Mouse (Mus musculus): ENCODE measurements around the gene Rab40c. TPM values are rescaled to one million over a fixed set of nuclear protein-coding genes. Genes with fewer than 3 reads are reported as not detected.

Rab40c gene
- polyA plus RNA-seq, 1 experiment from 2014 or later: 43.4 TPM

DNA sequence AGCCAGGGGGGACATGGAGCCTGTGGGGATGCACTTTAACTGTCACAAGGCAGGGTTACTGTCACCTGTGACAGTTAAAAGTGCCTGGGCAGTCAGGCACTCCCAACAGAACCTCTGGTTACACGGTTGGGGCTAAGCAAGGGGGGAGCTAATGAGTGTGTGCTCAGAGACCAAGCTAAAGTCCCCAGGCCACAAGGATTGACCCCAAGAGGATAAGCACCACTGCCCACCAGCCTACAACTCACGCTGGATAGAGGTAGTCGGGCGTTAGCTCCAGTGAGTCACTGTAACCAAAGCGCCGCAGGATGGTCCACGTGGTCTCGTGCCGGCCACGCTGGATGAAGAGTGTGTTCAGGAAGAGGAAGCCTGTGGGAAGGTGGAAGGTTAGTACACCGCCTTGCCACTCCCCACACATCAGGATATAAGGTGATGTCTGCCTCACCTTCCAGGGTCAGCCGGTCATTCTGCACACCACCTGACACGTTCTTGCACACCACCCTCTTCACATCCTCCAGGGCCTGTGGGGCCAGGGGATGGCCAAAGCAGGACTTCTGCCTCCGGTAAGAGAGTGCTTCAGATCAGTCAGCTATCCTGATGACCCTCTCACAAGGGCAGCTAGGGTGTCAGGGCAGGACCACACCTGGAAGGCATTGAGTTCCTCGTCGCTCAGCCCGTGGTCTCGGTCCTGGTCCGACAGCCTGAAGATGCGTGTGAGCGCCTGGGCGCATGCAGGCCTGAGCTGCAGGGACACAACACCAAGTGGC is 78.2 kb downstream of the Rab40c start, which contains the start of gene Gm20683:
Gene Gm20683 (minus strand): TSS at position 647 of the 764 bp plus-strand sequence.
- WGBS: 93% methylated on average over 22 of the region's 22 CpGs
- no peak for DNase-seq (ENCODE audit: low spot score)
- Histone ChIP-seq H3K27me3 (ENCODE audit: insufficient read depth, poor library complexity, severe bottlenecking) (no peaks in the 10 kb centered on the region), H3K27ac (no peak within 1 kb of the TSS), H3K9me3 (no peaks in the 10 kb centered on the region), H3K4me1 (replicated peaks) (peaks cover 62% of the 10 kb centered on the region), H3K36me3 (peaks cover 71% of the 10 kb centered on the region), H3K4me3 (peak within 1 kb of the TSS; percentile 9; the same call in 1 of the 2 replicates)

DNA sequence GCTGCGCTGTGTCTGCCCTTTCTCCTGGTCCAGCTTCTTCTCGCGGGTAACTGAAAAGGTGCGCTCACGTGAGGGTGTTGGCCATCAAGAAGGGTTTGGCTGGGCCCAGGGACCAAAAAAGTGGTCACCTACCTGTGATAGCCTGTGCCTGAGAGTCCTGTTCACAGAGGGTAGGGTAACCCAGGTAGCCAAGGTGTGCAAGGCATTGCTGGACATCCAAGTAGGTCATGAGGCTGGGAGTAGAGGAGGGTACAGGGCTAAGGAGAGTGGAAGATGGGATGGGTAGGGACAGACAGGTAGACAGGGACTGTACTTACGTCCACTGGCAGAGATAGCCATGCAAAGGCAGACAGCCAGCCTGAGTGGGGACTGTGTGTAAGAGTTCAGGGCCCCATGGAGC is 79.0 kb downstream of the Rab40c start:
- DNase-seq (ENCODE audit: low spot score): no peak
- Histone ChIP-seq H3K9me3 (no peaks in the 10 kb centered on the region), H3K27me3 (ENCODE audit: insufficient read depth, poor library complexity, severe bottlenecking) (no peaks in the 10 kb centered on the region), H3K36me3 (peaks cover 71% of the 10 kb centered on the region), H3K4me3 (no peak overlapping the region), H3K4me1 (replicated peaks) (peaks cover 70% of the 10 kb centered on the region), H3K27ac (no peak overlapping the region)
- 95% methylated on average over 6 of the region's 6 CpGs for WGBS

- Histone ChIP-seq H3K36me3 (peaks cover 72% of the 10 kb centered on the region), H3K4me3 (0 out of 2 replicates have a peak overlapping the region, but pooled peaks have one; percentile 7)
- 90% methylated on average over 14 of the region's 14 CpGs for WGBS
Observed at GRCm38 (mm10) chr17:25839455-25840235, 79.9 kb downstream of the Rab40c start.

DNA sequence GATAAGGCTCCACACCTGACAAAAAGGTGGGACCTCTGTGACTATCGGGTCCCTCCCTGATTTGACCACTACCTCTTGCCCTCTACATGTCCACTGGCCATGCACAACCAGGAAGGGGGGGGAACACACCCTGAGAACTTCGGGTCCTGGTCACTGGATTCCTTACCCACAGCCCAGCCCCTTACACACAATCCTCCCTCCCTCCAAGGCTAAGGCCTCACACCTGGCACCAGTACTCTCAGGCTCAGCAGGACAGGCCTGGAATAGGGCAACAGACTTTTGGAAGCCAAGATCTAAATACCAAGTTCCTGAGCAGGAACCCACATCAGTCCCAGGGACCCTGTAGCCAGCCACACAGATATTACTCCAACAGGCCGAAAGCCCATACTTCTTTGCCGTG is 80.6 kb downstream of the Rab40c start:
- H3K27ac ChIP-seq: no peak overlapping the region
- H3K36me3 ChIP-seq: peaks cover 75% of the 10 kb centered on the region
- H3K4me3 ChIP-seq: no peak overlapping the region
- H3K4me1 ChIP-seq (replicated peaks): peaks cover 74% of the 10 kb centered on the region
- H3K27me3 ChIP-seq (ENCODE audit: insufficient read depth, poor library complexity, severe bottlenecking): no peaks in the 10 kb centered on the region
- 92% methylated on average over 4 of the region's 4 CpGs for WGBS
- no peak for DNase-seq (ENCODE audit: low spot score)
- H3K9me3 ChIP-seq: no peaks in the 10 kb centered on the region

More at GRCm38 (mm10) chr17:25839455-25840235, 79.9 kb downstream of the Rab40c start:
- Histone ChIP-seq H3K9me3 (no peaks in the 10 kb centered on the region), H3K4me1 (replicated peaks) (peaks cover 73% of the 10 kb centered on the region), H3K27ac (no peak overlapping the region), H3K27me3 (ENCODE audit: insufficient read depth, poor library complexity, severe bottlenecking) (no peaks in the 10 kb centered on the region)
- DNase-seq (ENCODE audit: low spot score): no peak

GRCm38 (mm10) chr17:25837533-25837932 is 82.0 kb downstream of the Rab40c start:
- DNase-seq (ENCODE audit: low spot score): peak; percentile 20

DNA sequence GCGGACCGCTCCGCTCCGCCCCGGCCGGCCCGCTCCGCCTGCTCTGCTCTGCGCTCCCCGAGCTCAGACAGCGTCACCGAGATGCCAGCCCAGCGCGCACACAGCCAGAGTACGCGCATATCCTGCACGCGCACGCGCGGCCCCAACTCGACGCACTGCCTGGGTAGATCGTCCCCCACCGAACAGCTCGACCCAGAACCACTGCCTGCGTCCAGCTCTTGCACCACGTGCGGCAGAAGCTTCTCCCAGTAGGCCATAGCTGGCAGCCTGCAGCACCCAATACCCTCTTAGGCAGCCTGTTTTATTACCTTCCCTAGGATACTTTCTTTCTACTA is 82.5 kb downstream of the Rab40c start, which contains the start of gene Rhbdl1:
Gene Rhbdl1 (minus strand): TSS at position 220 of the 335 bp plus-strand sequence.
- peak; percentile 70 for DNase-seq (ENCODE audit: low spot score)
- Histone ChIP-seq H3K9me3 (no peaks in the 10 kb centered on the region), H3K27ac (peak within 1 kb of the TSS; percentile 84), H3K27me3 (ENCODE audit: insufficient read depth, poor library complexity, severe bottlenecking) (no peaks in the 10 kb centered on the region), H3K36me3 (peaks cover 63% of the 10 kb centered on the region), H3K4me1 (replicated peaks) (peaks cover 67% of the 10 kb centered on the region), H3K4me3 (peak within 1 kb of the TSS; percentile 52)
- 2% methylated on average over 29 of the region's 29 CpGs for WGBS

More at GRCm38 (mm10) chr17:25837533-25837932, 82.0 kb downstream of the Rab40c start:
- WGBS: 38% methylated on average over 3 of the region's 3 CpGs
- peak overlapping the region; percentile 52 for H3K4me3 ChIP-seq
- peak overlapping the region; percentile 84 for H3K27ac ChIP-seq
- no peaks in the 10 kb centered on the region for H3K27me3 ChIP-seq (ENCODE audit: insufficient read depth, poor library complexity, severe bottlenecking)
- H3K4me1 ChIP-seq (replicated peaks): peaks cover 69% of the 10 kb centered on the region
- no peaks in the 10 kb centered on the region for H3K9me3 ChIP-seq
- peaks cover 67% of the 10 kb centered on the region for H3K36me3 ChIP-seq

DNA sequence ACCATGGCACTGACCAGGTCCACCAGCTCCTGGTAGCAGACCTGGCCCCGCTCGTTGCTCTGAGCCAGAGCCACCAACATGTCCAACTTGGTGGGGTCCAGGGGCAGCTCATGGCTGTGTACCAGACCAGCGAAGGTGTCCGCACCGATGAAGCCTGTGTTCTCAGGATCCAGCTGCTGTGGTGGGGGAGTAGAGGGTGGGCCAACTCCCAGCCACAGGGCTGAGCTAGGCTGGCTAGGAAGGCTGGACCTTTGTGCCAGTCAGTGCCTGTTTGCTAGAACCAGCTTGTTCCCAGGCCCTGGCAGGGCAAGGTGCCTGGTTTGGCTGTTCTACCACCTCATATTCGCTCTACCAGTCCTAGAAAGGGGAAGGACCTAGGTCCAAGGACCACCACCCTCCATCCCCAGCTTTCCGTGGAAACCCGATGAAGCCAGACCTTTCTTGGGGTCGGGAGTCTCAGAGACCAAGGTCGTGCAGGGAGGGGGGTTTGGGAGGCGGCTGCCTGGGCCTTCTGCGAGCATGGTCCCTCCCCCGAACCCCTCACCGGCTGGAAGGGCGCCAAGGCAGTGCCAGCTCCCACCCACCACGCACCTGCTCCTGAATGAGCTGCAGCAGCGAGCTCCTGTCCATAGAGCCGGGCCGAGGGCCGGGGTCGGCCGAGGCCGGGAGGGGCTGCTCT is 83.0 kb downstream of the Rab40c start:
- no peaks in the 10 kb centered on the region for H3K9me3 ChIP-seq
- DNase-seq (ENCODE audit: low spot score): no peak
- WGBS: 25% methylated on average over 23 of the region's 23 CpGs
- peak overlapping the region; percentile 84 for H3K27ac ChIP-seq
- H3K36me3 ChIP-seq: peaks cover 63% of the 10 kb centered on the region
- H3K4me1 ChIP-seq (replicated peaks): peaks cover 71% of the 10 kb centered on the region
- H3K27me3 ChIP-seq (ENCODE audit: insufficient read depth, poor library complexity, severe bottlenecking): no peaks in the 10 kb centered on the region
- peak overlapping the region; percentile 52 for H3K4me3 ChIP-seq

GRCm38 (mm10) chr17:25835816-25836215 is 83.7 kb downstream of the Rab40c start:
- DNase-seq (ENCODE audit: low spot score): no peak
- Histone ChIP-seq H3K27me3 (ENCODE audit: insufficient read depth, poor library complexity, severe bottlenecking) (no peaks in the 10 kb centered on the region), H3K36me3 (peaks cover 63% of the 10 kb centered on the region), H3K4me1 (replicated peaks) (peaks cover 78% of the 10 kb centered on the region), H3K9me3 (no peaks in the 10 kb centered on the region), H3K4me3 (peak overlapping the region; percentile 73), H3K27ac (no peak overlapping the region)
- 95% methylated on average over 16 of the region's 16 CpGs for WGBS

GRCm38 (mm10) chr17:25835301-25835700 is 84.2 kb downstream of the Rab40c start:
- H3K27ac ChIP-seq: no peak overlapping the region
- no peak for DNase-seq (ENCODE audit: low spot score)
- WGBS: 96% methylated on average over 7 of the region's 7 CpGs
- no peaks in the 10 kb centered on the region for H3K27me3 ChIP-seq (ENCODE audit: insufficient read depth, poor library complexity, severe bottlenecking)
- no peaks in the 10 kb centered on the region for H3K9me3 ChIP-seq
- H3K36me3 ChIP-seq: peaks cover 63% of the 10 kb centered on the region
- peaks cover 83% of the 10 kb centered on the region for H3K4me1 ChIP-seq (replicated peaks)
- peak overlapping the region; percentile 73; the same call in 1 of the 2 replicates for H3K4me3 ChIP-seq

GRCm38 (mm10) chr17:25834595-25835222 is 84.8 kb downstream of the Rab40c start:
- Histone ChIP-seq H3K4me3 (peak overlapping the region; percentile 73), H3K9me3 (no peaks in the 10 kb centered on the region), H3K4me1 (replicated peaks) (peaks cover 89% of the 10 kb centered on the region), H3K27me3 (ENCODE audit: insufficient read depth, poor library complexity, severe bottlenecking) (no peaks in the 10 kb centered on the region), H3K36me3 (peaks cover 63% of the 10 kb centered on the region), H3K27ac (peak overlapping the region; percentile 97)
- 91% methylated on average over 12 of the region's 12 CpGs for WGBS
- no peak for DNase-seq (ENCODE audit: low spot score)

DNA sequence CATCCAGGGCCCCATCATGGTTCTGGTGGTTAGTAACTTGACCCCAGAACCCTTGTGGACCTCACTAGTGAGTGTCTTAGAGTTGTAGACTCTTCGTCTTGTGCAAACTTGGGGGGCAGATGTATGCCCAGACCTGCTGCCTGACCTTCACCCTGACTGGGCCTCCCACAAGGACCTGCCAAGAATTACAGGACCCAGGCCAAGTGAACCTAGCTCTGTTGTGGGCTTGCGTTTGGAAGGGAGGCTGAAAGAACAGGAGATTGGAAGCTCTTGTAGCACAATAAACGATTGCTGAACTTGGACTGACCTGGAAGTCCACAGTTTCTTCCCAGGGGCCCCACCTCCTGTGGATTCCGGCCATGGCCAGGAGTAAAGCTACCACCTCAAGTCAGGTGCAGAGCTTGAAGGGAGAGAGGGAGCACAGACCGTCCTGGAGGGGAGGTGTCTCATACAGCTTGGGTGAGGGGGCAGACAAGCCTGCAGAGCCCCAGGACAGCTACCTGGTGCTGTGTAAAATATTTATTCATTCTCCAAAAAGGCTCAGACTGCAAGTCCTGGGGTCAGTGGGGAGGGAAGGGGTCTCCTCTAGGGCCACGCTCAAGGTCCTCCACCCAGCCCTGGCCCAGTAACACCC is 85.4 kb downstream of the Rab40c start:
- Histone ChIP-seq H3K27ac (peak overlapping the region; percentile 97), H3K27me3 (ENCODE audit: insufficient read depth, poor library complexity, severe bottlenecking) (no peaks in the 10 kb centered on the region), H3K4me1 (replicated peaks) (peaks cover 90% of the 10 kb centered on the region), H3K9me3 (no peaks in the 10 kb centered on the region), H3K4me3 (peak overlapping the region; percentile 73), H3K36me3 (peaks cover 60% of the 10 kb centered on the region)
- 62% methylated on average over 6 of the region's 6 CpGs for WGBS
- no peak for DNase-seq (ENCODE audit: low spot score)

GRCm38 (mm10) chr17:25833291-25833663 is 86.2 kb downstream of the Rab40c start, which contains the start of gene Stub1:
Gene Stub1, minus strand, starts transcription at chr17:25833404.
- under 1% methylated on average over 24 of the region's 24 CpGs for WGBS
- Histone ChIP-seq H3K4me1 (replicated peaks) (peaks cover 91% of the 10 kb centered on the region), H3K4me3 (peak within 1 kb of the TSS; percentile 73), H3K36me3 (peaks cover 52% of the 10 kb centered on the region), H3K9me3 (no peaks in the 10 kb centered on the region), H3K27me3 (ENCODE audit: insufficient read depth, poor library complexity, severe bottlenecking) (no peaks in the 10 kb centered on the region), H3K27ac (peak within 1 kb of the TSS; percentile 97)
- DNase-seq (ENCODE audit: low spot score): peak; percentile 94

Measured in hindbrain, embryonic 10.5 days (tissue).